Mouse (Mus musculus) CD4-positive naive resting alpha-beta T cell, adult 76 days (primary cell): ENCODE data around the gene Whamm. TPM values are rescaled to one million over a fixed set of nuclear protein-coding genes. Genes with fewer than 3 reads are reported as not detected.

Experiments used
- total RNA-seq: library from RNA; stranded (reverse); gene quantifications from one replicate; pipeline ENCODE4 v1.2.4, GENCODE M21; 2023

Gene Whamm
- 31.5 TPM for total RNA-seq

GRCm38 (mm10) chr7:81571108-81571940, at the start of gene Whamm:
Gene Whamm, plus strand, starts transcription at chr7:81571266.

GRCm38 (mm10) chr7:81566892-81567291, 4.2 kb upstream of the Whamm start, which contains the start of gene Fsd2:
Gene Fsd2, minus strand, starts transcription at chr7:81566944.

Other genes with a start within 250 kb of the Whamm start
- 2,404 TPM for gene Rps17, start 226.0 kb upstream of the Whamm start, total RNA-seq
- not detected for gene Cpeb1, start 115.8 kb upstream of the Whamm start, total RNA-seq
- gene Ap3b2, start 77.3 kb upstream of the Whamm start, total RNA-seq, result not detected
- not detected for gene BC048679, start 73.0 kb upstream of the Whamm start, total RNA-seq
- gene Fsd2, start 4.3 kb upstream of the Whamm start, total RNA-seq, result 1.1 TPM
- not detected for gene Homer2, start 136.3 kb downstream of the Whamm start, total RNA-seq
- 68.4 TPM for gene Ramac, start 191.7 kb downstream of the Whamm start, total RNA-seq
- 34.4 TPM for gene 3110040N11Rik, start 218.2 kb downstream of the Whamm start, total RNA-seq